8 mouse cellular contexts compared by ENCODE assay signal in genomic region chr7:139949893-139950282, GRCm38 (mm10). TPM values are rescaled to one million over a fixed set of nuclear protein-coding genes. Genes with fewer than 3 reads are reported as not detected.
A peak's percentile ranks its signal among the peaks of the same experiment; 100 is the strongest.
DNase-seq lines count a peak whose midpoint lies in the region; ATAC-seq and TF ChIP-seq lines count a peak whose summit lies in the region.

No protein-coding gene starts in this region.

- DNase-seq in spleen, adult 2 months (ENCODE audit: low read depth in 1 of 2, low spot score in 2 of 2), result peak in 1 of 2 experiments; percentile 37
- no peak for DNase-seq in spleen, postnatal 14 days (ENCODE audit: low spot score in 2 of 2)
- peak; percentile 73 for DNase-seq in heart, postnatal 0 days (ENCODE audit: low spot score)
- peak; percentile 63 for DNase-seq in limb, embryonic 10.5 days (ENCODE audit: low spot score)
- peak; percentile 68 for DNase-seq in mesoderm, embryonic 11.5 days (ENCODE audit: low read depth, low spot score)
- no peak for DNase-seq in cerebellum, adult 9-10 months

- no peaks in the 10 kb centered on the region for H3K9me3 ChIP-seq in embryonic facial prominence, embryonic 13.5 days
- no peaks in the 10 kb centered on the region for H3K9me3 ChIP-seq in heart, postnatal 0 days (replicated peaks; ENCODE audit: control insufficient read depth, low read length)
- H3K9me3 ChIP-seq in limb, embryonic 10.5 days (replicated peaks), result no peaks in the 10 kb centered on the region

- H3K36me3 ChIP-seq in spleen, adult 2 months (ENCODE audit: control insufficient read depth, insufficient read depth, low read length), result no peaks in the 10 kb centered on the region; the same call in 1 of the 2 replicates
- H3K36me3 ChIP-seq in embryonic facial prominence, embryonic 13.5 days, result no peaks in the 10 kb centered on the region
- no peaks in the 10 kb centered on the region for H3K36me3 ChIP-seq in heart, postnatal 0 days (replicated peaks; ENCODE audit: control insufficient read depth, insufficient read depth, low read length)
- H3K36me3 ChIP-seq in limb, embryonic 10.5 days, result no peaks in the 10 kb centered on the region
- H3K36me3 ChIP-seq in testis, adult 2 months (ENCODE audit: control insufficient read depth, insufficient read depth, low read length), result no peaks in the 10 kb centered on the region

- H3K27me3 ChIP-seq in spleen, adult 2 months (ENCODE audit: control insufficient read depth, insufficient read depth, low read length), result 0 out of 2 replicates have a peak, but pooled peaks cover 3% of the 10 kb centered on the region
- H3K27me3 ChIP-seq in embryonic facial prominence, embryonic 13.5 days, result peaks cover 49% of the 10 kb centered on the region
- H3K27me3 ChIP-seq in heart, postnatal 0 days (ENCODE audit: control insufficient read depth, insufficient read depth, low read length), result peaks cover 28% of the 10 kb centered on the region
- H3K27me3 ChIP-seq in limb, embryonic 10.5 days (ENCODE audit: low read depth, poor library complexity, severe bottlenecking), result peaks cover 87% of the 10 kb centered on the region
- no peaks in the 10 kb centered on the region; the same call in 1 of the 2 replicates for H3K27me3 ChIP-seq in testis, adult 2 months (ENCODE audit: control insufficient read depth, insufficient read depth, low read length)

- no peaks in the 10 kb centered on the region; the same call in 1 of the 2 replicates for H3K4me1 ChIP-seq in spleen, adult 2 months (ENCODE audit: control insufficient read depth, insufficient read depth, insufficient read length)
- H3K4me1 ChIP-seq in embryonic facial prominence, embryonic 13.5 days, result 0 out of 2 replicates have a peak, but pooled peaks cover 3% of the 10 kb centered on the region
- H3K4me1 ChIP-seq in heart, postnatal 0 days (ENCODE audit: control insufficient read depth, insufficient read depth), result peaks cover 3% of the 10 kb centered on the region; the same call in 1 of the 2 replicates
- peaks cover 18% of the 10 kb centered on the region for H3K4me1 ChIP-seq in limb, embryonic 10.5 days
- H3K4me1 ChIP-seq in testis, adult 2 months (ENCODE audit: control insufficient read depth, insufficient read depth, low read length), result peaks cover 24% of the 10 kb centered on the region

- peak; percentile 41; the same call in 1 of the 2 replicates for TF ChIP-seq CTCF in spleen, adult 2 months (IDR thresholded peaks at IDR 0.05; ENCODE audit: extremely low read depth, insufficient read depth, insufficient read length, insufficient replicate concordance)
- TF ChIP-seq CTCF in heart, postnatal 0 days (IDR thresholded peaks at IDR 0.05; ENCODE audit: low read depth), result peak; percentile 46
- peak; percentile 23; the same call in 1 of the 2 replicates for TF ChIP-seq CTCF in testis, adult 2 months (IDR thresholded peaks at IDR 0.05; ENCODE audit: control insufficient read depth, insufficient read depth, insufficient replicate concordance, low read depth, low read length)

- TF ChIP-seq POLR2A in spleen, adult 2 months (IDR thresholded peaks at IDR 0.05; ENCODE audit: low read depth, low read length), result no peak
- no peak for TF ChIP-seq POLR2A in testis, adult 2 months (IDR thresholded peaks at IDR 0.05; ENCODE audit: control insufficient read depth, low read depth, low read length)

- WGBS in spleen, adult 2 months, result 1% methylated on average over 15 of the region's 15 CpGs
- WGBS in embryonic facial prominence, embryonic 13.5 days, result under 1% methylated on average over 15 of the region's 15 CpGs
- WGBS in heart, postnatal 0 days, result under 1% methylated on average over 15 of the region's 15 CpGs
- under 1% methylated on average over 15 of the region's 15 CpGs for WGBS in limb, embryonic 10.5 days

- H3K4me3 ChIP-seq in spleen, adult 2 months (ENCODE audit: extremely low read depth, insufficient read depth, insufficient read length), result peak overlapping the region; percentile 77
- peak overlapping the region; percentile 64 for H3K4me3 ChIP-seq in embryonic facial prominence, embryonic 13.5 days
- peak overlapping the region; percentile 69 for H3K4me3 ChIP-seq in heart, postnatal 0 days (ENCODE audit: low read depth, low read length)
- H3K4me3 ChIP-seq in limb, embryonic 10.5 days, result peak overlapping the region; percentile 59
- H3K4me3 ChIP-seq in testis, adult 2 months (ENCODE audit: control insufficient read depth, low read depth, low read length), result peak overlapping the region; percentile 81

- peak; percentile 73 for ATAC-seq in embryonic facial prominence, embryonic 13.5 days (ENCODE audit: insufficient number of reproducible peaks, insufficient read depth, low FRiP score, low TSS enrichment, low read depth)
- ATAC-seq in heart, postnatal 0 days (ENCODE audit: insufficient read depth, low read depth), result peak; percentile 81

- peak overlapping the region; percentile 77 for H3K9ac ChIP-seq in embryonic facial prominence, embryonic 13.5 days
- H3K9ac ChIP-seq in heart, postnatal 0 days (replicated peaks; ENCODE audit: low read depth, low read length), result peak overlapping the region; percentile 55

- H3K4me2 ChIP-seq in embryonic facial prominence, embryonic 13.5 days, result peak overlapping the region; percentile 86
- peak overlapping the region; percentile 67 for H3K4me2 ChIP-seq in heart, postnatal 0 days (ENCODE audit: low read depth, low read length)

- peak overlapping the region; percentile 53 for H3K27ac ChIP-seq in spleen, adult 2 months (ENCODE audit: insufficient read depth, low read length)
- peak overlapping the region; percentile 66; the same call in 1 of the 2 replicates for H3K27ac ChIP-seq in embryonic facial prominence, embryonic 13.5 days
- H3K27ac ChIP-seq in heart, postnatal 0 days (ENCODE audit: low read depth), result peak overlapping the region; percentile 44
- peak overlapping the region; percentile 22; the same call in 1 of the 2 replicates for H3K27ac ChIP-seq in limb, embryonic 10.5 days
- H3K27ac ChIP-seq in testis, adult 2 months (ENCODE audit: control insufficient read depth, insufficient read depth, low read depth, low read length), result peak overlapping the region; percentile 73

- no peak for TF ChIP-seq EP300 in heart, postnatal 0 days (IDR thresholded peaks at IDR 0.05; ENCODE audit: low read depth)

RNA-seq across cellular contexts. Expression of gene Utf1, which starts 6.3 kb away (rescaled TPM):
- polyA plus RNA-seq in spleen, adult 2 months (2012; rRNA removed), result 1.1 and 2.3 TPM in 2 replicates
- 0.28 and 0.36 TPM in 2 replicates for polyA plus RNA-seq in embryonic facial prominence, embryonic 13.5 days (2015; fragmentation: Nextera tagmentation; extraction: Ambion mirVana)
- total RNA-seq in heart, postnatal 0 days (2014; rRNA removed; ENCODE audit: low replicate concordance), result not detected in 2 replicates
- not detected in 2 replicates for polyA plus RNA-seq in heart, postnatal 0 days (2015; fragmentation: Nextera tagmentation; extraction: Ambion mirVana)
- 0.38 and 0.64 TPM in 2 replicates for polyA plus RNA-seq in limb, embryonic 10.5 days (2016; fragmentation: Nextera tagmentation; extraction: Ambion mirVana)
- 1.5 and 2.1 TPM in 2 replicates for polyA plus RNA-seq in testis, adult 2 months (2012; rRNA removed)

RNA-seq across cellular contexts. Expression of gene 6430531B16Rik, which starts 28.7 kb away (rescaled TPM):
- polyA plus RNA-seq in spleen, adult 2 months (2012; rRNA removed), result 0.14 and 0.22 TPM in 2 replicates
- polyA plus RNA-seq in embryonic facial prominence, embryonic 13.5 days (2015; fragmentation: Nextera tagmentation; extraction: Ambion mirVana), result 0.85 and 1.1 TPM in 2 replicates
- total RNA-seq in heart, postnatal 0 days (2014; rRNA removed; ENCODE audit: low replicate concordance), result not detected in 2 replicates
- 0.23 TPM in 1 of 2 replicates, not detected in the other for polyA plus RNA-seq in heart, postnatal 0 days (2015; fragmentation: Nextera tagmentation; extraction: Ambion mirVana)
- polyA plus RNA-seq in limb, embryonic 10.5 days (2016; fragmentation: Nextera tagmentation; extraction: Ambion mirVana), result 0.39 and 0.85 TPM in 2 replicates
- 108 and 114 TPM in 2 replicates for polyA plus RNA-seq in testis, adult 2 months (2012; rRNA removed)

RNA-seq across cellular contexts. Expression of gene Adam8, which starts 42.5 kb away (rescaled TPM):
- 23.2 and 26.2 TPM in 2 replicates for polyA plus RNA-seq in spleen, adult 2 months (2012; rRNA removed)
- polyA plus RNA-seq in embryonic facial prominence, embryonic 13.5 days (2015; fragmentation: Nextera tagmentation; extraction: Ambion mirVana), result 2.4 and 3.3 TPM in 2 replicates
- 5.4 and 83.4 TPM in 2 replicates for total RNA-seq in heart, postnatal 0 days (2014; rRNA removed; ENCODE audit: low replicate concordance)
- polyA plus RNA-seq in heart, postnatal 0 days (2015; fragmentation: Nextera tagmentation; extraction: Ambion mirVana), result 0.31 and 1.2 TPM in 2 replicates
- polyA plus RNA-seq in limb, embryonic 10.5 days (2016; fragmentation: Nextera tagmentation; extraction: Ambion mirVana), result 2.2 TPM in 2 replicates
- polyA plus RNA-seq in testis, adult 2 months (2012; rRNA removed), result 6.9 and 7.0 TPM in 2 replicates

RNA-seq across cellular contexts. Expression of gene Kndc1, which starts 55.4 kb away (rescaled TPM):
- polyA plus RNA-seq in spleen, adult 2 months (2012; rRNA removed), result 0.08 and 0.16 TPM in 2 replicates
- 0.11 and 0.15 TPM in 2 replicates for polyA plus RNA-seq in embryonic facial prominence, embryonic 13.5 days (2015; fragmentation: Nextera tagmentation; extraction: Ambion mirVana)
- total RNA-seq in heart, postnatal 0 days (2014; rRNA removed; ENCODE audit: low replicate concordance), result 0.23 TPM in 1 of 2 replicates, not detected in the other
- polyA plus RNA-seq in heart, postnatal 0 days (2015; fragmentation: Nextera tagmentation; extraction: Ambion mirVana), result 0.08 TPM in 1 of 2 replicates, not detected in the other
- polyA plus RNA-seq in limb, embryonic 10.5 days (2016; fragmentation: Nextera tagmentation; extraction: Ambion mirVana), result not detected in 2 replicates
- 3.6 and 3.9 TPM in 2 replicates for polyA plus RNA-seq in testis, adult 2 months (2012; rRNA removed)

Comparison
In these comparisons a context has a peak if more than half of its experiments do, and no peak if none do; other contexts are left out.
1. DNase-seq: peak in heart, postnatal 0 days (single experiment), limb, embryonic 10.5 days (single experiment) and mesoderm, embryonic 11.5 days (single experiment); none in spleen, postnatal 14 days (0 of 2) and cerebellum, adult 9-10 months (single experiment).
2. H3K27ac ChIP-seq: peak in every context shown above with its lines; median percentile 73 in testis, adult 2 months; 66 in embryonic facial prominence, embryonic 13.5 days; 53 in spleen, adult 2 months; 44 in heart, postnatal 0 days; 22 in limb, embryonic 10.5 days.
3. RNA of gene 6430531B16Rik, which starts 28.7 kb away (polyA plus RNA-seq): 108 to 114 TPM in testis, adult 2 months; 0.85 to 1.1 TPM in embryonic facial prominence, embryonic 13.5 days, 0.39 to 0.85 TPM in limb, embryonic 10.5 days, 0.23 TPM in heart, postnatal 0 days and 0.14 to 0.22 TPM in spleen, adult 2 months; every median in the first group is over 10 times any median in the second.
4. Peak in every context shown above with its lines, with median percentiles within 50 percentile points of each other: H3K4me3 ChIP-seq and CTCF ChIP-seq.